In the genomic region with DNA sequence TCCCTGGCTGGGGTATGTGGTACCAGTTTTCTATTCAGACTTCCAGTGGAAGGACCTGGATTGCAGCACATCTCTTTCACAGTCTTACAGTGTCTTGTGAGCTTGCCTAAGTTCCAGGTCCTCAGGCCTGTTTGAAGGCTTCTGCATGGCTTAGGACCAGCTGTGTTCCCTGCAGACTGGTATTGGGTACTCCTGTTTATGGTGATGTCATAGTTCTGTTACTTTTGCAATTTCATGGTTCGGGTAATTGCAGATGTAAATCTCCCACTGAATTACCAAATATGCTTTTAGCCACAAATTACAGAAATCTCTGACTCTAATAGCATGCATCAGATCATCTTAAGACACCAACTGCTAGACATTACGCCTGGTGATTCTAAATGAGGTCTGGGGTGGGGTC, we compare ENCODE assay signal across 8 mouse cellular contexts.
"Had no signal": no experiment of that assay in that cellular context is flagged by ENCODE, and none has a peak within 500 bp of the region (broad histone marks: within the 10 kb centered on the region; RNA-seq: fewer than 3 reads in every experiment).

No protein-coding gene starts in this region.

- ATAC-seq: liver, postnatal 0 days; lung, postnatal 0 days had no signal

- DNase-seq: kidney, adult 9 months; kidney, postnatal 14 days; kidney, postnatal 4 days; layer of hippocampus, postnatal 36 days; liver, postnatal 0 days; thymus, adult 18-20 months; thymus, postnatal 4 days had no signal
